In genomic region chr2:180662008-180662407, GRCm38 (mm10) we compare ENCODE assay signal across 32 mouse cellular contexts. TPM values are rescaled to one million over a fixed set of nuclear protein-coding genes. Genes with fewer than 3 reads are reported as not detected.
"Had no signal": no experiment of that assay in that cellular context is flagged by ENCODE, and none has a peak within 500 bp of the region (broad histone marks: within the 10 kb centered on the region; RNA-seq: fewer than 3 reads in every experiment).

No protein-coding gene starts in this region.

- DNase-seq: cerebellum, adult 2 months; cerebellum, adult 8-10 months; cerebellum, adult 9-10 months; cerebellum, adult 9-11 months; cerebellum, postnatal 10 days; cerebellum, postnatal 14 days; cerebellum, postnatal 25 days; cerebellum, postnatal 36 days; embryo, embryonic 11 days; forebrain, postnatal 0 days; gastrocnemius, adult 2 months; gastrocnemius, postnatal 10 days; gastrocnemius, postnatal 14 days; gastrocnemius, postnatal 25 days; gastrocnemius, postnatal 36 days; heart, adult 18-20 months; heart, adult 2 months had no signal

- H3K9ac ChIP-seq: embryonic facial prominence, embryonic 12.5 days; embryonic facial prominence, embryonic 13.5 days; embryonic facial prominence, embryonic 15.5 days; forebrain, embryonic 12.5 days; forebrain, embryonic 13.5 days; forebrain, embryonic 15.5 days; forebrain, postnatal 0 days had no signal

- H3K27me3 ChIP-seq: embryonic facial prominence, embryonic 13.5 days; forebrain, embryonic 12.5 days; forebrain, embryonic 13.5 days; forebrain, embryonic 15.5 days had no signal

- ATAC-seq: forebrain, embryonic 13.5 days; forebrain, embryonic 14.5 days; forebrain, embryonic 15.5 days; forebrain, embryonic 16.5 days; forebrain, postnatal 0 days had no signal

- H3K9me3 ChIP-seq: embryonic facial prominence, embryonic 10.5 days; embryonic facial prominence, embryonic 12.5 days; embryonic facial prominence, embryonic 13.5 days; embryonic facial prominence, embryonic 15.5 days; forebrain, embryonic 10.5 days; forebrain, embryonic 12.5 days; forebrain, embryonic 13.5 days; forebrain, embryonic 15.5 days had no signal

- H3K27ac ChIP-seq: embryonic facial prominence, embryonic 10.5 days; embryonic facial prominence, embryonic 12.5 days; embryonic facial prominence, embryonic 13.5 days; embryonic facial prominence, embryonic 15.5 days; forebrain, embryonic 10.5 days; forebrain, embryonic 12.5 days; forebrain, embryonic 13.5 days; forebrain, embryonic 15.5 days; gastrocnemius, adult 2 months; heart, adult 2 months had no signal

- H3K4me3 ChIP-seq: embryonic facial prominence, embryonic 10.5 days; embryonic facial prominence, embryonic 12.5 days; embryonic facial prominence, embryonic 13.5 days; embryonic facial prominence, embryonic 15.5 days; erythroblast, embryonic 14.5 days; forebrain, embryonic 10.5 days; forebrain, embryonic 12.5 days; forebrain, embryonic 13.5 days; forebrain, embryonic 15.5 days; gastrocnemius, adult 2 months; heart, adult 2 months had no signal

- H3K4me2 ChIP-seq: embryonic facial prominence, embryonic 12.5 days; embryonic facial prominence, embryonic 13.5 days; embryonic facial prominence, embryonic 15.5 days; forebrain, embryonic 12.5 days; forebrain, embryonic 13.5 days; forebrain, embryonic 15.5 days had no signal

RNA-seq across cellular contexts. Expression of gene Tcfl5, which starts 19.5 kb away (rescaled TPM):
- total RNA-seq: common myeloid progenitor, adult 5-6 weeks; gastrocnemius, adult 18-20 months; gastrocnemius, adult 2 months; gastrocnemius, adult 8-10 months; gastrocnemius, postnatal 36 days; granulocyte monocyte progenitor cell, adult 5-6 weeks; heart, adult 18-20 months; heart, adult 2 months had no signal
- polyA plus RNA-seq: erythroblast, embryonic 14.5 days; forebrain, embryonic 13.5 days had no signal
